Mouse (Mus musculus) cerebellum, adult 2 months (tissue): Measurements from ENCODE around the gene Cybc1.

ENCODE experiments used
- CTCF ChIP-seq: fragments of 200-500 bp; IDR thresholded peaks from 2 replicates; pipeline ENCODE4 v1.5.1; 2011; ENCODE audit warnings: low read depth, mild to moderate bottlenecking, control low read depth, low read length, moderate library complexity, borderline replicate concordance; ENCODE audit not compliant: insufficient read depth
- POLR2A ChIP-seq: fragments of 200-500 bp; IDR thresholded peaks from 2 replicates; pipeline ENCODE4 v1.6.1; 2011; ENCODE audit warnings: low read length, control low read depth, borderline replicate concordance; ENCODE audit not compliant: insufficient read depth

- TF ChIP-seq CTCF (no peak), POLR2A (no peak)
Observed at GRCm38 (mm10) chr11:121199851-121200250, 29.3 kb downstream of the Cybc1 start.
